Mouse (Mus musculus): ENCODE data around the gene Apol6. TPM values are rescaled to one million over a fixed set of nuclear protein-coding genes. Genes with fewer than 3 reads are reported as not detected.

Gene Apol6
- polyA plus RNA-seq (2012; rRNA removed): 0.04 and 0.06 TPM in 2 replicates

GRCm38 (mm10) chr15:77044597-77045320, at the start of gene Apol6:
Apol6 (plus strand) TSS chr15:77044729.

GRCm38 (mm10) chr15:77050570-77050969, 6.0 kb downstream of the Apol6 start, which contains the start of gene Mb:
Mb (minus strand) TSS chr15:77050670.

Other genes starting within 250 kb of the Apol6 start
- gene Zfp251, start 173.3 kb upstream of the Apol6 start, polyA plus RNA-seq (2012; rRNA removed): 18.0 and 20.2 TPM in 2 replicates
- 17.8 and 19.4 TPM in 2 replicates for gene Zfp7, start 165.5 kb upstream of the Apol6 start, polyA plus RNA-seq (2012; rRNA removed)
- gene Gm49527, start 165.4 kb upstream of the Apol6 start, polyA plus RNA-seq (2012; rRNA removed): 0.36 and 0.60 TPM in 2 replicates
- 26.8 and 30.7 TPM in 2 replicates for gene Zfp647, start 119.3 kb upstream of the Apol6 start, polyA plus RNA-seq (2012; rRNA removed)
- gene 1110038F14Rik, start 96.2 kb upstream of the Apol6 start, polyA plus RNA-seq (2012; rRNA removed): 48.2 and 78.7 TPM in 2 replicates
- 2.9 and 5.0 TPM in 2 replicates for gene Mb, start 5.9 kb downstream of the Apol6 start, polyA plus RNA-seq (2012; rRNA removed)